Mouse (Mus musculus) T-helper 17 cell (primary cell): ENCODE data around the gene Lrrc15.

Source experiments
- in situ Hi-C, 2 experiments: fragments of 300-600 bp; cut with MboI, MseI; formaldehyde crosslinking; loops; 1 replicate in 1 of 2; 2 replicates in 1 of 2; pipeline ENCODE4 v1.15.1; 2025; ENCODE audit warnings: high pct_unique_total_duplicates in 2 of 2

Lrrc15 gene

DNA sequence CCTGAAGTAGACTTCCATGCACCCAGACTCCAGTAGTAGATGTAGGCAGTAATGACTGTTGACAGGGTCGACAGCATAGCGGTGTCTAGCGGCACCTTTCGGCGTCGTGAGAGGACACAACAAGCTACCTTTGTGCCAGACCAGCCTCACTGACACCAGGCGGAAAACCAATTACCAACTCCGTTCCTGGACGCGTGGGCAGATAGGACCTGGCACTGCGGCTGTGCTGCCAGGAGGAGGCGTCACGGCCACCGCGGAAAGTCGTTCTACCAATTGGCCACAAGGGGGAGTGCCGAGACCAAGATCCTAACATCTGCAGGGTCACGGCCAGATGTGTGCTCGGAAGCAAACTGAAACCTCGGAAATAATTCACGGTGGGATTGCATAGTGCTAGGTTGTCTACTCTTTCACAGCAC is 31.0 kb downstream of the Lrrc15 start:
- in situ Hi-C loops: loop anchor here (5.0 to 25.0 kb wide), 2 partner anchors 270 to 1415 kb away; no protein-coding TSS in a partner anchor

DNA sequence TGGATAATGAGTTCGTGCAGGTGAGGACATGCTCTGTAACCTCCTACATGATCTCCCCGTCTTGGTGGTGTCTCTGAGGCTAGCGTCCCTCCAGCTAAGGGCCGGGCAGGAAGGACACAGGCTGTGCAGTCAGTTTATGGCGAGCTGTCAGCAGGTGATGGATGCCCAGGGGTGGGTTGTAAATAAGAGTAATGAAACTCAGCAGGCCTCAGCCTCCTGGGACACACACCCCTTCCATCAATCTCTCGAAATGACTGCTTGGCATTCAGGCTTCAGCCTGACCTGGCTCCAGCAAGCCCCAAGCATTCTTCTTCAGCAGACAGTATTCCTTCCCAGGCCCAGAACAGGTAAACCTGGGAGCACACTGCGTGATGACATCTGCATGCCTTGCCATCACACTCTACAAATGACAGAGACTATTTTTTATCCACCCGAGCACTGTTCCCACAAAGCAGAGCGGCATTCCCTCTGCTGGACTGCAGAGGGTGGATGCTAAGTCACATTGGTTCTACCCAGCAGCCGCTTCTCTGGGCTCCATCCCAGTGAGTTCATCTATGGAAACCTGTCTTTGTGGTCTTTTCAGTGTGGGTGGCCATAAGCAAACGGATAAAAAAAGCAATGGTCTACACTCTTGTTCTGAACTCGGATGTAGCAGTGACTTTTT is 38.9 kb downstream of the Lrrc15 start:
- in situ Hi-C loops: no loop called here

DNA sequence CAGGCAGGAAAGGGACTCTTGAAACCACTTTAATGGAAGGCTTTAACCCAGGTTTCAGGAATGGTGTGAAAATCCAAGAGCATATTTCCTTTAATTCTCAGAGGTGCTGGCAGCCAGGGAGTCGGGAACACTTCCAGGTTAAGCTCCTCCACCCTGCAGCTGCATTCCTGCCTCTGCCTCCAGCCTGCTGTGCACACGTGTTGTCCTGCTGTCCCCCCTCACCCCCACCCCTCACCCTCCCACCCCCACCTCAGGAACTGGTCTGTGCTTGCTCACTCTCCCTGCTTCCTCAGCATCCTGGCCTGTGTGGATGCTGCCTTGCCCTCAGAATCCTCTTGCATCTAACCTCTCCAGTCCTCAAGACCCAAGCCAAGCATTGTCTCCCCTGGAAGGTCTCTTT is 41.4 kb downstream of the Lrrc15 start:
- in situ Hi-C loops: no loop called here

DNA sequence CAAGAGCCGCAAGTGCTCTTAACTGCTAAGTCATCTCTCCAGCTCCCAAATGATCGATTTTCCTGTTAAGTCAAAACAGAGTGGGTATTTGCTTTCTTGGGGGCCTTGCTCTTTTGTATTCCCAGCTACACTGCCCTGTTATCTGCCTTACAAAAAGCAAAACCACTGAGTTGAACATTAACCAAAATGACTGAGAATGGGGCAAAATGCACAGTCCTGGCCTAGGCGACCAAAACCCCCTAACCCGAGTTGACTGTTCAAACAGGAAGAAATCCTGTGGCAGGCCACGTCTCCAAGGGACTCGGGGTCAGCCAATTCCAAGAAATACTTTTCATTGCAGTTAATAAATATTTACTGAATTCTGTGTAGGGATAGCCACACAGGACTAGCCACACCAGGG is 44.3 kb downstream of the Lrrc15 start:
- in situ Hi-C loops: no loop called here

DNA sequence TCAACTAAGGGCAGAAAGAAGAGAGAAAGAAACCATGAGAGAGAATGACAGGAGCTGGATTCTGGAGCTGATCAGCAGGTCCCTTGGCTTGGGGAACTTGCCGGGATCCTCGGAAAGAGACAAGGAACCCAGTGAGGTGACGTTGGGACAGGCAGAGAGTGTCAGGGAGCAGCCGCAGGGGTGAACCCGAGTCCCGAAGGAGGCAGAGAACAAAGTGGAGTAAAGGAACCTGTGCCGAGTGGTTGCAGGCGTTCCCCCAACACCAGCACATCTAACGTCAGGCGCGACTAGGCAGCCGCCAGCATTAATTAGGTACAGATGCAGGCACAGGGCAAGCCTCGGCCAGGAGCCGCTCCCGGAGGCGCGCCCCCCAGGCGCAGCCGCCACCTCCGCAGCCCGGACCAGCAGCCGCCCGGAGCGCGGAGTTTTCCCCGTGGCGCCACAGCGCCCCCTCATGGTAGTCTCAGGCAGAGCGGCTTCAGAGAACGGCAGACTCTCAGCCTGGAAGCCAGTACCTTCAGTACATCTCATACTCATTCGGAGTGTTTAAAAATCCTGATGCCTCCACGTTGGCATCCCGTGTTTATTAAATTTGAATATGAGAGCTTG is 46.9 kb downstream of the Lrrc15 start:
- in situ Hi-C loops: no loop called here

DNA sequence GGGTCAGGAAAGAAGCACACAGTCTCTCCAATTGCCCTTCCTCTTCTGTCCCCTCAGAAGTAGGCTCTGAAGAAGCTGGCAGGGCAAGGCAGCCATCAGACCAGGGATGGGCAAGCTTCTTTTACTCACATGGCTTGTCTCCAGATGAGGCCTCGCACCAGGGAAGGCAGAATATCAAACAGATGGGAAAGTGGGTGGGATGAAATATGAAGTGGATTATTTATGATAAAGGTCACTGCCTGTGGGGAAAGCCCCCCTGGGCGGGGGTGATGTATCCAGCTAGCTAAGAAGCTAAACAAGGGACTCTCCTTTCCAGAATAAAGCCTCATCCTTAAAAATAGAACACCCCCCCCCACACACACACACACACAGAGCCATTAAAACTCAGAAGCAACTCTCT is 47.5 kb downstream of the Lrrc15 start:
- in situ Hi-C loops: no loop called here

DNA sequence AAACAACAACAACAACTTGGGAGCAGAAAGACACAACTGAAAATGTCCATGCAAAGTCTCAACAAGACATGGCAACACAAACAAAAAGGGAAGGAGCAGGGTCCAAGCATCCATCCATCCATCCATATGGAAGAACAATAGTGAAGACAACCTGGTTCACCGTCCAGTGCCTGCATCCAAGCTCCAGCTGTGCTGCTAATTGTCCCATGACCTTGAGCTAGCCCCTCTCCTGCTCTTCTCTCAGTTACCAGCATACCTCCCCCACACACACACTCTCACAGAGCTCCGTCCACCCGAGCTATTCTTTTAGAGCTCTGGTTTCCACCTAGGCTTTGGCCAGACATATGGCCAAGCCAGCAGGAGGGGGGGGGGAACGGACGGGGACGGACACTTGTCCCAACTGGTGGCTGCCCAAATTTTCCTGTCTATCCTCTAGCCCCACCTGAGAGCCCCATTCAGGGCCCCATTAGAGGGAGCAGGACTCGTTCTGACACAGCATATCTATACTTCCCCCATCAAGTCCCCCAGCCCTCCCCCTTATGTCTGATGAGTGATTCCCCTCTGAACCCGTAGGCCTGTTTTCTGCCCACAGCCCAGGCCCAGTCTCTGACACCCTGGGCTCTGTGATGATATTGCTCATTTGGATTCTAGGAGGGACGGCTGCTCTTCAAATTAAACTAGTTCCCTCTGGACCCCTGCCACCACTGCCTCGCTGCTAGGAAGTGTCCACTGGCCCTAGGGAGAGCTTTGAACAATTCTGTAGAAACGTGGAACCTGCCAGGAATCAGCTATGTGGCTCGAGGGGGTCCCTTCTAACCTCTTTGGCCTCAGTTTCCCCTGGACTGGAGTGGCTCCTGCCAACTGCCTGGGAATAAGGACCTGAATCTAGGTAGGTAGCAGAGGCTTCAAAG is 48.2 kb downstream of the Lrrc15 start:
- in situ Hi-C loops: no loop called here

DNA sequence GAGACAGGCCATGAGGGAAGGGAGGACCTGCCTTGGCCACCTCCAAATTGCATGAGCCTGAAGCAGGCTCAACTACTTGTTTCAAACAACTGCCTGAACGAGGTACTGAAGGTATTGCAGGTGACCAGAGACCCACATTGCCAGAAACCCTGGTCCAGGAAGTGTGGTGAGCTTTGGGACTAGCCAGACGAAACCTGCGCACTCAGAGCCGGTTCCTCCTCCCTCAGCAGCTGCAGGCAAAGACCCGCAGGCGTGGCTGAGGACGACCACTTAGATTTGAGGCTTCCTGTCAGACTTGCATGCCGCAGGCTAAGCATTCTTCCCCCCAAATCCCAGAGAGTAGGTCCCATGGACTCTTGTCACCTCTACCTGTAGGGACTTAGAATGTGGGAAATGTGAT is 49.0 kb downstream of the Lrrc15 start:
- in situ Hi-C loops: no loop called here

DNA sequence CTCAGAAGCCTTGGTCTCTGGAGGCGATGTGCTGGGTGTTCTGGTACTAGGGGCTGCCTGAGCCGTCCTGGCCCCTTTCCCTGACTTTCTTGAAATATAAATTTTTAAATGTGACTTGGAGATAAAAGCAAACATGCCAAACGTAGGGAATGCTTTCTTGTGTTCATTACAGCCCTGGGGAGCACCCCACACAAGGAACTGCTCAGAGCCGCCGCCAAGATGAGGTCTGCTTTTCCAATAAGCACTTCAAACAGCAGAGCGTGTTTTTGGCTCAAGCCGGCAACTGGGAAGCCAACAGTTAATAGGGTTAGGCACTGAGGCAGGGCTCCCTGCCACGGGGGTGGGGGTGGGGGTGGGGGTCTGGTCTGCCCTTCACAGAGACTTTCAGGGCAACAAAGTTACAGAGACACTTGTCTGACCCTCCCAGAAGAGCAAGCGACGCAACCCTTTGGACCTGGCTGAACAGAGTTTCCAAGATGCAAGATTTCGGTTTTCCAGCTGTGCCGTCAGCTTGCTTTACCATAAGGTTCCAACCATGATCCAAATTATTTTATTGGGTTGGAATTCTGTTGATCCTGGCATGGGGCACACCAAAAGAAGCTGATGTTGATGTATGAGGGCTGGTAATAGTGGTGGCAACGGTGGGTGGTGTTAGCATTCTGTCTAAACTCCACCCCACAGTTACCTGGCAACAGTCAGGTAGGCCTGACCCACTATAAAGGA is 51.0 kb downstream of the Lrrc15 start:
- in situ Hi-C loops: no loop called here

DNA sequence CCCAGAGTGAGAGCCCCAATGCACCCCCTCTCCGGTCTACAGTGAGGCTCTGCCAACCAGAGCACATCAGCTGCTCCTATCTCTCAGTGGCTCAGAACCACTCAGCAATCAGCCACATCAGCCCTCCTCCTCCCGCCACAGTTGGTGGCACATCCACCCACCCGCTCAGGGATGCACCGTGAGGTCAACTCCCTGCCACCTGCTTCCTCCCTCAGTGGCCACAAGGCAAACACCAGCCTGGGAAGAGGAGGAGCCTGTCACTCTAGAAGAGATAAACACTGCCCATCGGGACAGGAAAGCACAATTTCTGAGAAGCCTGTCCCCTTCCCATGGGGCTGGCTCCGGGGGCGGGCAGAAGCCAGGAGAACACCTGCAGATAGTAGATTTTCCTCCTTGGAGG is 55.7 kb downstream of the Lrrc15 start:
- in situ Hi-C loops: no loop called here

DNA sequence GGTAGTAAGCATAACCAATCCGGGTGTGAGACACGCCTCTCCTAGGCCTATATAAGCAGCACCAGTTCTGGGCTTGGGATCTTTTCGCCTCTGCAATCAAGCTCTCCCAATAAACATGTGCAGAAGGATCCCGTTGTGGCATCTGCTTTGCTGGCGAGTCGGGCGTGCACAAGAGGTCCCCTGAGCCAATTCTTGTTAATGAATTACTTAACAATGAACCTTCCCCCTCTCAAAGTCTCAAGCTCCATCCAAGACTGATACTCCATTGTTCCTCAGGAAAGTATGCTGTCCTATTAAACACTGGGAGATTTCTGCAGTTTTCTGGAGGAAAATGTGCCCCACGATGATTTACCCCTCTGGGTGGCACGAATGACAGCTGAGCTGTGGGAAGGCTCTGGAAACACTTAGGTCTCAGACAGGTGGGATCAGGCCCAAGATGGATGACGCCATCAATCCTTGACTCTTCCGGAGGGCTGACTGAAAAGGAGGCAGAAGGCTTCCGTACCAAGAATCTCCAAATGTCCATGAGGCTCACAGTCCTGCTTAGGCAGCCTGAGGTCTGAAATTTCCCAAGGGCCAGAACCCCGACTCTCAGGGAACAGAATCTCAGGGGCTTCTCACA is 61.8 kb downstream of the Lrrc15 start:
- in situ Hi-C loops: no loop called here
